Mouse (Mus musculus): ENCODE measurements at regions not wholly inside any gene's neighbourhood (a gene's known extent, or its start where the extent isn't known, plus 50 kb on each side); places are given as distances from the start of the nearest gene placed in this dataset.

- Histone ChIP-seq H3K4me1 (ENCODE audit: control insufficient read depth in 1 of 2, insufficient read depth in 2 of 2, low read length in 2 of 2) (no peaks in the 10 kb centered on the region), H3K79me2 (ENCODE audit: control insufficient read depth, insufficient read depth, low read length, poor library complexity) (no peaks in the 10 kb centered on the region), H3K9ac (ENCODE audit: control insufficient read depth, low read depth, low read length, poor library complexity, severe bottlenecking) (no peak overlapping the region), H3K9me3 (replicated peaks; ENCODE audit: insufficient read depth, low read length) (no peaks in the 10 kb centered on the region), H3K27ac (ENCODE audit: control insufficient read depth, low read depth, low read length) (no peak overlapping the region), H3K27me3 (ENCODE audit: control insufficient read depth in 1 of 2, insufficient read depth in 2 of 2, low read length in 2 of 2) (no peaks in the 10 kb centered on the region), H3K4me3 (ENCODE audit: control insufficient read depth in 1 of 2, insufficient read depth in 1 of 2, low read depth in 2 of 2, low read length in 2 of 2) (no peak overlapping the region), H3K36me3 (ENCODE audit: control insufficient read depth in 1 of 2, insufficient read depth in 2 of 2, low read length in 2 of 2) (no peaks in the 10 kb centered on the region)
- DNase-seq (ENCODE audit: low read depth, low spot score): no peak
- TF ChIP-seq USF1 (IDR thresholded peaks at IDR 0.05; ENCODE audit: low read depth, low read length): peak; percentile 51
- TF ChIP-seq ELF1 (IDR thresholded peaks at IDR 0.05; ENCODE audit: low read depth, low read length): no peak
These were observed 49.8 kb upstream of the Unc93a2 start for GRCm38 (mm10) chr17:7435075-7435474.
